Mouse (Mus musculus): ENCODE measurements around the gene Gnb1.

Gnb1 gene

GRCm38 (mm10) chr4:155482733-155483540 lies 8.2 kb upstream of the Gnb1 start:
- DNase-seq (ENCODE audit: low spot score in 2 of 2), result peak; percentile 32 to 50

- no peak for DNase-seq (ENCODE audit: low spot score in 2 of 2)
These were observed 5.6 kb upstream of the Gnb1 start for GRCm38 (mm10) chr4:155485521-155485920.

GRCm38 (mm10) chr4:155487746-155488145 lies 3.4 kb upstream of the Gnb1 start:
- DNase-seq (ENCODE audit: low spot score in 2 of 2), result no peak

GRCm38 (mm10) chr4:155488232-155489025 lies 2.7 kb upstream of the Gnb1 start:
- DNase-seq (ENCODE audit: low spot score in 2 of 2), result peak; percentile 68 to 79

GRCm38 (mm10) chr4:155489101-155489970 lies 1.8 kb upstream of the Gnb1 start:
- DNase-seq (ENCODE audit: low spot score in 2 of 2), result no peak

- DNase-seq (ENCODE audit: low spot score in 2 of 2), result peak in 1 of 2 experiments; percentile 14
These were observed 705 bp upstream of the Gnb1 start for GRCm38 (mm10) chr4:155490456-155490855.

GRCm38 (mm10) chr4:155491529-155492130 lies 469 bp downstream of the Gnb1 start:
- no peak for DNase-seq (ENCODE audit: low spot score in 2 of 2)

GRCm38 (mm10) chr4:155492131-155492633 lies 1.0 kb downstream of the Gnb1 start:
- DNase-seq (ENCODE audit: low spot score in 2 of 2), result peak; percentile 44 to 51

- DNase-seq (ENCODE audit: low spot score in 2 of 2), result no peak
These were observed 3.7 kb downstream of the Gnb1 start for GRCm38 (mm10) chr4:155494891-155495290.

GRCm38 (mm10) chr4:155497963-155498362 lies 6.8 kb downstream of the Gnb1 start:
- no peak for DNase-seq (ENCODE audit: low spot score in 2 of 2)

- DNase-seq (ENCODE audit: low spot score in 2 of 2), result no peak
These were observed 10.0 kb downstream of the Gnb1 start for GRCm38 (mm10) chr4:155501126-155501525.

- no peak for DNase-seq (ENCODE audit: low spot score in 2 of 2)
These were observed 13.9 kb downstream of the Gnb1 start for GRCm38 (mm10) chr4:155505067-155505466.

- no peak for DNase-seq (ENCODE audit: low spot score in 2 of 2)
These were observed 14.6 kb downstream of the Gnb1 start for GRCm38 (mm10) chr4:155505671-155506295.

GRCm38 (mm10) chr4:155508614-155509013 lies 17.5 kb downstream of the Gnb1 start:
- DNase-seq (ENCODE audit: low spot score in 2 of 2), result no peak

- DNase-seq (ENCODE audit: low spot score in 2 of 2), result no peak
These were observed 19.8 kb downstream of the Gnb1 start for GRCm38 (mm10) chr4:155510981-155511380.

- no peak for DNase-seq (ENCODE audit: low spot score in 2 of 2)
These were observed 23.6 kb downstream of the Gnb1 start for GRCm38 (mm10) chr4:155514810-155515209.

GRCm38 (mm10) chr4:155517948-155518517 lies 26.9 kb downstream of the Gnb1 start:
- DNase-seq (ENCODE audit: low spot score in 2 of 2), result no peak

- DNase-seq (ENCODE audit: low spot score in 2 of 2), result no peak
These were observed 31.2 kb downstream of the Gnb1 start for GRCm38 (mm10) chr4:155522327-155522726.

- DNase-seq (ENCODE audit: low spot score in 2 of 2), result no peak
These were observed 34.6 kb downstream of the Gnb1 start for GRCm38 (mm10) chr4:155525751-155526150.

GRCm38 (mm10) chr4:155529294-155529693 lies 38.1 kb downstream of the Gnb1 start:
- no peak for DNase-seq (ENCODE audit: low spot score in 2 of 2)
